Mouse (Mus musculus) E14TG2a.4 (cell line): ENCODE data around the gene Ly6g5c.
"Not testable (repeated sequence)": the region's sequence is repeated elsewhere in the genome, so short reads cannot be mapped to it uniquely, and the experiment has no call there.

ENCODE experiments used
- CTCF ChIP-seq: conservative IDR thresholded peaks from 2 replicates; pipeline ENCODE4 v1.5.1; 2014; ENCODE audit warnings: low read length
- NANOG ChIP-seq: IDR thresholded peaks from 2 replicates; pipeline ENCODE4 v1.6.1; 2014; ENCODE audit warnings: borderline replicate concordance, low read length, mixed read lengths
- POU5F1 ChIP-seq: IDR thresholded peaks from 2 replicates; pipeline ENCODE4 v1.6.1; 2014; ENCODE audit warnings: low read length, borderline replicate concordance

GRCm38 (mm10) chr17:35124261-35124896 is 16.3 kb downstream of the Ly6g5c start:
- not testable (repeated sequence) for TF ChIP-seq CTCF, POU5F1, NANOG
